Mouse (Mus musculus) limb, embryonic 14.5 days (tissue): ENCODE results near the gene Cers1. TPM values are rescaled to one million over a fixed set of nuclear protein-coding genes. Genes with fewer than 3 reads are reported as not detected.

Experiments used
- ATAC-seq: fragments of 200-750 bp; cut with Nextera tagmentation; 2 replicates; pipeline ENCODE4 v1.8.0; 2017; ENCODE audit warnings: low read depth, moderate number of reproducible peaks, moderate TSS enrichment; ENCODE audit not compliant: low FRiP score
- DNase-seq: peaks from one replicate; pipeline ENCODE4 v3.0.0-alpha.2; 2015; ENCODE audit warnings: low spot score
- H3K27ac ChIP-seq: fragments of 300-500 bp; sonication (generic); replicated peaks from 2 replicates; pipeline ENCODE4 v1.5.1; 2014; ENCODE audit warnings: low read depth, mild to moderate bottlenecking, low read length, moderate library complexity, mixed read lengths
- H3K27me3 ChIP-seq: fragments of 300-500 bp; sonication (generic); 2 replicates; pipeline ENCODE4 v1.6.1; 2014; ENCODE audit warnings: low read length, mixed read lengths; ENCODE audit not compliant: control insufficient read depth, insufficient read depth
- H3K36me3 ChIP-seq: fragments of 300-500 bp; sonication (generic); 2 replicates; pipeline ENCODE4 v1.6.1; 2014; ENCODE audit warnings: mild to moderate bottlenecking, low read length, moderate library complexity, mixed read lengths; ENCODE audit not compliant: control insufficient read depth, insufficient read depth
- H3K4me1 ChIP-seq: fragments of 300-500 bp; sonication (generic); 2 replicates; pipeline ENCODE4 v1.6.1; 2014; ENCODE audit warnings: antibody characterized with exemption, low read length, mixed read lengths; ENCODE audit not compliant: control insufficient read depth, insufficient read depth
- H3K4me2 ChIP-seq: fragments of 300-500 bp; sonication (generic); replicated peaks from 2 replicates; pipeline ENCODE4 v1.6.1; 2014; ENCODE audit warnings: low read depth, mild to moderate bottlenecking, low read length, moderate library complexity; ENCODE audit not compliant: severe bottlenecking
- H3K4me3 ChIP-seq: fragments of 300-500 bp; sonication (generic); replicated peaks from 2 replicates; pipeline ENCODE4 v1.5.1; 2014; ENCODE audit warnings: low read length
- H3K9ac ChIP-seq: fragments of 300-500 bp; sonication (generic); 2 replicates; pipeline ENCODE4 v1.6.1; 2014; ENCODE audit warnings: mild to moderate bottlenecking, low read depth, low read length, moderate library complexity; ENCODE audit not compliant: severe bottlenecking
- H3K9me3 ChIP-seq: fragments of 300-500 bp; sonication (generic); 2 replicates; pipeline ENCODE4 v1.6.1; 2016; ENCODE audit warnings: low read length; ENCODE audit not compliant: control insufficient read depth
- POLR2A ChIP-seq: fragments of 200-500 bp; IDR thresholded peaks from 2 replicates; pipeline ENCODE4 v1.8.0; 2012; ENCODE audit warnings: inconsistent platforms, mild to moderate bottlenecking, moderate library complexity, borderline replicate concordance; ENCODE audit not compliant: insufficient read depth, insufficient read length; ENCODE audit errors: extremely low read depth
- WGBS: fragments of 180-500 bp; shearing (Covaris S2); extraction: QIAGEN DNeasy Blood & Tissue Kit; methylation state at CpG from one replicate; pipeline ENCODE4 v1.1.7; 2014; 5-methylcytosine and 5-hydroxymethylcytosine counted together
- polyA plus RNA-seq, 2 experiments: library from polyadenylated mRNA; depleted of rRNA in 1 of 2; stranded (reverse) in 1 of 2; unstranded in 1 of 2; fragments of >200 nt; fragmentation: Nextera tagmentation in 1 of 2; extraction: Ambion mirVana in 1 of 2; gene quantifications; 2 replicates each; pipeline versions ENCODE4 v1.2.1 to v1.2.3; 2012 to 2014

The Cers1 gene
- polyA plus RNA-seq, 2 experiments: 12.0 to 12.4 TPM

GRCm38 (mm10) chr8:70353194-70353817, 37.7 kb downstream of the Cers1 start, which contains the start of gene Upf1:
TSS of gene Upf1 (minus strand) at chr8:70353278.
- under 1% methylated on average over 40 of the region's 69 CpGs for WGBS

GRCm38 (mm10) chr8:70354004-70354403, 38.4 kb downstream of the Cers1 start:
- no peak for TF ChIP-seq POLR2A
- Histone ChIP-seq H3K36me3 (peaks cover 18% of the 10 kb centered on the region), H3K9me3 (no peaks in the 10 kb centered on the region), H3K27ac (peak overlapping the region; percentile 11; the same call in 1 of the 2 replicates), H3K9ac (no peak overlapping the region), H3K27me3 (no peaks in the 10 kb centered on the region), H3K4me3 (peak overlapping the region; percentile 99), H3K4me2 (peak overlapping the region; percentile 50), H3K4me1 (peaks cover 25% of the 10 kb centered on the region)
- DNase-seq (no peak), ATAC-seq (no peak)
- 65% methylated on average over 4 of the region's 4 CpGs for WGBS

More at GRCm38 (mm10) chr8:70353194-70353817, 37.7 kb downstream of the Cers1 start, which contains the start of gene Upf1:
- Histone ChIP-seq H3K9ac (peak within 1 kb of the TSS; percentile 93), H3K36me3 (peaks cover 25% of the 10 kb centered on the region), H3K4me3 (peak within 1 kb of the TSS; percentile 99), H3K4me2 (peak within 1 kb of the TSS; percentile 95), H3K9me3 (no peaks in the 10 kb centered on the region), H3K27me3 (no peaks in the 10 kb centered on the region), H3K27ac (peak within 1 kb of the TSS; percentile 83), H3K4me1 (peaks cover 27% of the 10 kb centered on the region)
- peak; percentile 82; the same call in 1 of the 2 replicates for TF ChIP-seq POLR2A
- peak; percentile 97 for DNase-seq
- ATAC-seq: peak; percentile 92

- DNase-seq (no peak), ATAC-seq (no peak)
- peaks cover under 1% of the 10 kb centered on the region; the same call in 1 of the 2 replicates for H3K36me3 ChIP-seq
- TF ChIP-seq POLR2A: no peak
- no peak overlapping the region for H3K4me2 ChIP-seq
- peaks cover 16% of the 10 kb centered on the region for H3K4me1 ChIP-seq
- H3K4me3 ChIP-seq: no peak overlapping the region
- no peaks in the 10 kb centered on the region for H3K27me3 ChIP-seq
- H3K9me3 ChIP-seq: no peaks in the 10 kb centered on the region
- H3K9ac ChIP-seq: no peak overlapping the region
- H3K27ac ChIP-seq: no peak overlapping the region
- 85% methylated on average over 1 of the region's 1 CpGs for WGBS
These were observed 40.5 kb downstream of the Cers1 start for GRCm38 (mm10) chr8:70356111-70356510.

GRCm38 (mm10) chr8:70359411-70359810, 43.8 kb downstream of the Cers1 start:
- ATAC-seq: peak; percentile 27; the same call in 1 of the 2 replicates
- H3K27me3 ChIP-seq: no peaks in the 10 kb centered on the region

GRCm38 (mm10) chr8:70360769-70361168, 45.2 kb downstream of the Cers1 start:
- WGBS: 54% methylated on average over 4 of the region's 4 CpGs
- no peak for DNase-seq

More at GRCm38 (mm10) chr8:70359411-70359810, 43.8 kb downstream of the Cers1 start:
- Histone ChIP-seq H3K27ac (no peak overlapping the region), H3K9me3 (no peaks in the 10 kb centered on the region), H3K9ac (no peak overlapping the region), H3K4me1 (peaks cover 8% of the 10 kb centered on the region), H3K4me2 (no peak overlapping the region), H3K36me3 (no peaks in the 10 kb centered on the region), H3K4me3 (no peak overlapping the region)
- WGBS: 36% methylated on average over 3 of the region's 3 CpGs
- TF ChIP-seq POLR2A: no peak
- peak; percentile 64 for DNase-seq

More at GRCm38 (mm10) chr8:70360769-70361168, 45.2 kb downstream of the Cers1 start:
- H3K27me3 ChIP-seq: no peaks in the 10 kb centered on the region
- no peak for TF ChIP-seq POLR2A
- no peak overlapping the region for H3K4me2 ChIP-seq
- H3K9me3 ChIP-seq: no peaks in the 10 kb centered on the region
- peaks cover 8% of the 10 kb centered on the region for H3K4me1 ChIP-seq
- ATAC-seq: no peak
- no peak overlapping the region for H3K9ac ChIP-seq
- H3K27ac ChIP-seq: no peak overlapping the region
- no peaks in the 10 kb centered on the region for H3K36me3 ChIP-seq
- H3K4me3 ChIP-seq: no peak overlapping the region
